Mouse (Mus musculus): ENCODE results near the gene Tas1r3. TPM values are rescaled to one million over a fixed set of nuclear protein-coding genes. Genes with fewer than 3 reads are reported as not detected.
A peak's percentile ranks its signal among the peaks of the same experiment; 100 is the strongest.

Tas1r3 gene
- polyA plus RNA-seq, 1 experiment: 0.87 TPM

DNA sequence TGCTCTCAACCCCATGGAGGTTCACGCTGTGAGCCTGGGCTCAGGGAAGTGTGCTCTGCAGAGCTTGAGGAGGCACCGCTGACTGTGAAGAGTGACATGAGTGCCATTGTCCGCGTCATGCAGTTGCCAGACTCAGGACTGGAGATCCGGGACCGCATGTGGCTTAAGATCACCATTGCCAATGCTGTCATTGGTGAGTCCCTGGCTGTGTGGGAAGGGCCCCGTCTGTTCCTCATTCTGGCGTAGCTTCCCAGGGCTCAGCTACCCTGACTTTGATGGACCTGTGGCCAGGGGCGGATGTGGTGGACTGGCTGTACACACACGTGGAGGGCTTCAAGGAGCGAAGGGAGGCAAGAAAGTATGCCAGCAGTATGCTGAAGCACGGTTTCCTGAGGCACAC, 7.1 kb downstream of the Tas1r3 start:
- peak; percentile 42 to 63 for DNase-seq
- peaks cover 15% of the 10 kb centered on the region for H3K4me1 ChIP-seq (ENCODE audit: control insufficient read depth, insufficient read depth, low read length)
- 73% methylated on average over 12 of the region's 12 CpGs for WGBS
- H3K27ac ChIP-seq (ENCODE audit: insufficient read depth, low read length): no peak overlapping the region
- no peaks in the 10 kb centered on the region for H3K27me3 ChIP-seq (ENCODE audit: control insufficient read depth, insufficient read depth, low read length)
- TF ChIP-seq CTCF (IDR thresholded peaks at IDR 0.05; ENCODE audit: borderline replicate concordance, insufficient read depth, low read depth, low read length): no peak
- TF ChIP-seq POLR2A (IDR thresholded peaks at IDR 0.05; ENCODE audit: borderline replicate concordance, insufficient read depth, low read length): no peak
- H3K4me3 ChIP-seq (replicated peaks; ENCODE audit: insufficient read depth, low read depth, low read length): no peak overlapping the region

DNA sequence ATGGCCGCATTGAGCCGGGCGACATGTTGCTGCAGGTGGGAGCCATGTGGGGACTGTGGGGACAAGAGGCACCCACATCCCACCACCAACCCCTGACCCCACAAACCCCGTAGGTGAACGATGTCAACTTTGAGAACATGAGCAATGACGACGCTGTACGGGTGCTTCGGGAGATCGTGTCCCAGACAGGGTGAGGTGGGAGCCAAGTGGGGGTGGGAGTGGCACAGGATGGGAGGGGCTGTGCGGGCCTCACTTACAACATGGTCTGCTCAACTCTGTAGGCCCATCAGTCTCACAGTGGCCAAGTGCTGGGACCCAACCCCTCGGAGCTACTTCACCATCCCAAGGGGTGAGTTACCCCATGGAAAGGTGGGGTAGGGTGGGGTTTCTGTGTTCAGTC, 8.2 kb downstream of the Tas1r3 start:
- no peak overlapping the region for H3K27ac ChIP-seq (ENCODE audit: insufficient read depth, low read length)
- TF ChIP-seq CTCF (IDR thresholded peaks at IDR 0.05; ENCODE audit: borderline replicate concordance, insufficient read depth, low read depth, low read length) (no peak), POLR2A (IDR thresholded peaks at IDR 0.05; ENCODE audit: borderline replicate concordance, insufficient read depth, low read length) (no peak)
- DNase-seq: no peak
- H3K4me1 ChIP-seq (ENCODE audit: control insufficient read depth, insufficient read depth, low read length): peaks cover 23% of the 10 kb centered on the region
- H3K4me3 ChIP-seq (replicated peaks; ENCODE audit: insufficient read depth, low read depth, low read length): no peak overlapping the region
- H3K27me3 ChIP-seq (ENCODE audit: control insufficient read depth, insufficient read depth, low read length): no peaks in the 10 kb centered on the region
- WGBS: 95% methylated on average over 12 of the region's 12 CpGs

DNA sequence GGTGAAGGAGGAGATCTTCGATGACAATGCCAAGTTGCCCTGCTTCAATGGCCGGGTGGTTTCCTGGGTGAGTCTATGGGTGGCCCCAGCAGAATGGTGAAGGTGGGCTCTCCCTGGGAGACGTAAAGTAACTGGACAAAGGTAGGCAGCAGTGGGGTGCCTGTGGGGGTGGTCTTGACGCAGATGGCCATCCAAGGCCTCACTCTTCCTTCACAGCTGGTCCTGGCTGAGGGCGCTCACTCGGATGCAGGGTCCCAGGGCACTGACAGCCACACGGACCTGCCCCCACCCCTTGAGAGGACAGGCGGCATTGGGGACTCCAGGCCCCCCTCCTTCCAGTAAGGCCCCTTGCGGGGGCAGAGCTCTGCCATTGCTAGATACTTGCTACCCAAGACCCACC, 9.7 kb downstream of the Tas1r3 start:
- Histone ChIP-seq H3K4me3 (replicated peaks; ENCODE audit: insufficient read depth, low read depth, low read length) (no peak overlapping the region), H3K27ac (ENCODE audit: insufficient read depth, low read length) (no peak overlapping the region), H3K27me3 (ENCODE audit: control insufficient read depth, insufficient read depth, low read length) (no peaks in the 10 kb centered on the region), H3K4me1 (ENCODE audit: control insufficient read depth, insufficient read depth, low read length) (peaks cover 30% of the 10 kb centered on the region)
- no peak for DNase-seq
- 79% methylated on average over 9 of the region's 9 CpGs for WGBS
- no peak for TF ChIP-seq POLR2A (IDR thresholded peaks at IDR 0.05; ENCODE audit: borderline replicate concordance, insufficient read depth, low read length)
- TF ChIP-seq CTCF (IDR thresholded peaks at IDR 0.05; ENCODE audit: borderline replicate concordance, insufficient read depth, low read depth, low read length): no peak

DNA sequence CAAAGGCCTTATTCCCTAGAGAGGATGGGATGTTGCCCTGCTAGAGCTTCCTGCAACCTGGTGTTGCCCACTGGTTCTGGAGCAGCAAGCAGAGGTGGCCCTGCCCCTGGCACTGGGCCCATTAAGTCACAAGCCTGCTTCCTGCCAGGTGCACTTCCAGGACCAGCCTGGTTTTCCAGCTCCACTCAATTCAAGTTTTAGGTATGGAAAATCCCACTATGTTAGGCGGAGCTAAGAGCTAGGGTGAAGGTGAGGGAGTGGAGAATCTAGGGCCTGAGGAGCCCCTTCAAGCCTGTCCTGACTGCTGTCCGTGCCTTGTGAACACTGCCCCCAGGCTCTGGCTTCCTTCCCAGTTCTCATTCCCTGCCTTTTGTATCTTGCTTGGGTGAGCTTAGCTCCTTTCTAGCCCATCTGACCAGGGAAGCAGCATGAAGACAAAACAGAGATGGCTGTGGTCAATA, 11.2 kb downstream of the Tas1r3 start:
- no peak for TF ChIP-seq POLR2A (IDR thresholded peaks at IDR 0.05; ENCODE audit: borderline replicate concordance, insufficient read depth, low read length)
- TF ChIP-seq CTCF (IDR thresholded peaks at IDR 0.05; ENCODE audit: borderline replicate concordance, insufficient read depth, low read depth, low read length): no peak
- WGBS: 40% methylated on average over 2 of the region's 2 CpGs
- peak overlapping the region; percentile 33 for H3K27ac ChIP-seq (ENCODE audit: insufficient read depth, low read length)
- peak; percentile 62 to 80 for DNase-seq
- H3K4me1 ChIP-seq (ENCODE audit: control insufficient read depth, insufficient read depth, low read length): peaks cover 30% of the 10 kb centered on the region
- no peaks in the 10 kb centered on the region for H3K27me3 ChIP-seq (ENCODE audit: control insufficient read depth, insufficient read depth, low read length)
- H3K4me3 ChIP-seq (replicated peaks; ENCODE audit: insufficient read depth, low read depth, low read length): no peak overlapping the region

DNA sequence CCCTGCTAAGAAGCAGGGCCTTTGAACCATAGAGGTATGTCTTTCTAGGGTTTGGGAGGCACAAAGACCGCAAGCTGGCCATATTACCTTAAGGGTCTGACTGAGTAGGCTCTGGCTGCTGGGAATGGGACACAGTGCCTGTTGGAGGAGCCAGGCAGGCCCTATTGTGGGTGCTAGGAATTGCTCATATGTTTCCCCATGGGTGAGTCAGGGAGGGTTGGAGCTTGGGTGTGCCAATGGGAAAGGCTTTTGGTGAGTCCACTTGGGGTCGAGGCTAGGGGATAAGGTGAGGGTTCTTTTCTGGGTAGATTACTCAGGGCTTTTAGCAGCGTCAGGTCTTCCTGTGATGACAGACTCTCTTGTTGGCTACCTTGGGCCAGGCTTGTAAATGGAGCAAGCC, 11.8 kb downstream of the Tas1r3 start:
- H3K27me3 ChIP-seq (ENCODE audit: control insufficient read depth, insufficient read depth, low read length): no peaks in the 10 kb centered on the region
- TF ChIP-seq CTCF (IDR thresholded peaks at IDR 0.05; ENCODE audit: borderline replicate concordance, insufficient read depth, low read depth, low read length) (no peak), POLR2A (IDR thresholded peaks at IDR 0.05; ENCODE audit: borderline replicate concordance, insufficient read depth, low read length) (no peak)
- 82% methylated on average over 3 of the region's 3 CpGs for WGBS
- no peak overlapping the region for H3K27ac ChIP-seq (ENCODE audit: insufficient read depth, low read length)
- H3K4me3 ChIP-seq (replicated peaks; ENCODE audit: insufficient read depth, low read depth, low read length): no peak overlapping the region
- no peak for DNase-seq
- peaks cover 32% of the 10 kb centered on the region for H3K4me1 ChIP-seq (ENCODE audit: control insufficient read depth, insufficient read depth, low read length)

DNA sequence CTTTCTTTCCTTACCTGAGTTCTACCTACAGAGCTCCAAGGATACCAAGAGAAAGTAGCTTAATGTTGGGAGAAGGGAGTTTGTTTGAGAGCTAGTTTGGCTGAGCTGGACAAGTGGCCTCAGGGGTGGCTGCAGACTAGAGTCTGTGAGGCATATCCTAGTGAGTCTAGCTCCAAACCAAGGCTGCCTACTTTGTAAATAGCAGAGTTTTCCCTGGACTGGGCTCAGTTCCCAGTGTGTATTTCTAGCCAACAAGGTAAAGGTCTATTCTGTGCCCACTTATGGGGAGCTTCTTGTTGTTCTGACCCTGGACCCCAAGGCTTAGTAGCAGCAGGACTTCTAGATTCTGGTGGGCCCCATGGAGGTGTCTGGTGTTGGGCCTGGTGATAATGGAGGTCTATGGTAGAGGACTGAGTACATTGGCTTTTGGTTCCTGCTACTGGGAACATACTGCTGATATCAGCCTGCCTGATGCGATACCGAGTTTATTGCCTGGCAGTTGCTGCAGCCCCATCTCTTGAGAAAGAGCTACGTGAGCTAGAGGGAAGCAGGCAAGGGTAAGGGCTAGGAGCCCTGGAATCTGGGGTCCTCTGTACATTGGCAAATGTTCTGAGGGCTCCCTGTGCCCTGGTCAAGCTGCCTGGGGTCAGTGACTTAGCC, 13.2 kb downstream of the Tas1r3 start:
- TF ChIP-seq CTCF (IDR thresholded peaks at IDR 0.05; ENCODE audit: borderline replicate concordance, insufficient read depth, low read depth, low read length) (no peak), POLR2A (IDR thresholded peaks at IDR 0.05; ENCODE audit: borderline replicate concordance, insufficient read depth, low read length) (no peak)
- H3K4me1 ChIP-seq (ENCODE audit: control insufficient read depth, insufficient read depth, low read length): peaks cover 33% of the 10 kb centered on the region
- no peaks in the 10 kb centered on the region for H3K27me3 ChIP-seq (ENCODE audit: control insufficient read depth, insufficient read depth, low read length)
- 53% methylated on average over 3 of the region's 3 CpGs for WGBS
- H3K27ac ChIP-seq (ENCODE audit: insufficient read depth, low read length): no peak overlapping the region
- H3K4me3 ChIP-seq (replicated peaks; ENCODE audit: insufficient read depth, low read depth, low read length): no peak overlapping the region
- no peak for DNase-seq

DNA sequence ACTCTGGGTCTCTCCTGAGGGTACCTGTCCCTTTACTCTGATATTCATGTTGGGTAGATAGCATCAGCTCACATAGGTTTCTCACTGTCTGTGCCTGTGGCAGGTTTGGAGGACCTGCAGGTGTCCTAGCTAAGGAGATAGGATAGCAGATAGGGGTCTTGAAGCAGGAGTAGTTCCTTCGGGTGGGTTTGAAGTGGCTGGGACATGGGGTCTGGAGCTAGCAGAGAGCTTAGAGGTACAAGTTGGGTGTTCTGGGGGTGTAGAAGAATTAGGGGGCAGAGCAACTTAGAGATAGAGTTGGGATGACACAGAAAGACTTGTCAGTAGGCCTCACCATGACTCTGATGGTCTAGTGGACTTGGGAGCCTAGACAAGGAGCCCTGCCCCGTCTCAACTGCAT, 13.8 kb downstream of the Tas1r3 start:
- 86% methylated on average over 2 of the region's 2 CpGs for WGBS
- Histone ChIP-seq H3K27me3 (ENCODE audit: control insufficient read depth, insufficient read depth, low read length) (no peaks in the 10 kb centered on the region), H3K27ac (ENCODE audit: insufficient read depth, low read length) (no peak overlapping the region), H3K4me1 (ENCODE audit: control insufficient read depth, insufficient read depth, low read length) (peaks cover 33% of the 10 kb centered on the region), H3K4me3 (replicated peaks; ENCODE audit: insufficient read depth, low read depth, low read length) (no peak overlapping the region)
- TF ChIP-seq CTCF (IDR thresholded peaks at IDR 0.05; ENCODE audit: borderline replicate concordance, insufficient read depth, low read depth, low read length) (no peak), POLR2A (IDR thresholded peaks at IDR 0.05; ENCODE audit: borderline replicate concordance, insufficient read depth, low read length) (no peak)
- no peak for DNase-seq

DNA sequence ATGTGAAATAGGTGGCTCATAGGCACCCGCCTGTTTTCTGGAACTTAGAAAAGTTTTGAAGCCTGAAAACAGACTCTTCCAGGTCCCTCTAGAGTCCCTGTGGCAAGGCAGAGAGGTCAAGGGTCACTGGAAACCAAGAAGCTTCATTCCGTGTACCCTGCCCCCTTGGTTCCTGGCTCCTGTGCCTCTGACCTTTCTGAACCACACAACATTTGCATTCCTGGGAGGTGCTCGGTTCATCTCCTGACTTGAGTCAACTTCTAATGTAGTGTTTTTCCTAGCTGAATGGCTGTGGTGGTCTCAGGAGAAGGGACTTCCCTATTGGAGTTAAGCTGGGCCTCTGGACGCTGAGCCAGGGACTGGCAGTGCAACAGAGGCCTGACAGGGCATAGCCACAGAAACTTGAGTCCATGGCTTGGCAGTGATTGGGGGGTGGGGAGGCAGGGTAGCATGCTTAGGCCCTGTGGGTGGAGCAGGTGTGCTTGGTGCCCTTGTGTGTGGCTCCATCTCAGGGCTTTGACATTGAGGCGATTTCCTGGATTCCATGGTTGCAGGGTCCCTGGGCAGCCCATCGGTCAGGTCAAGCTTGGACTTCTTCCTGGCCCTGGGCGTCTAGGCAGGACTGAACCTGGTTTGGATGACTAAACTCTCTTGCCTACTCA, 14.6 kb downstream of the Tas1r3 start:
- Histone ChIP-seq H3K4me3 (replicated peaks; ENCODE audit: insufficient read depth, low read depth, low read length) (peak overlapping the region; percentile 92), H3K27ac (ENCODE audit: insufficient read depth, low read length) (no peak overlapping the region), H3K27me3 (ENCODE audit: control insufficient read depth, insufficient read depth, low read length) (no peaks in the 10 kb centered on the region), H3K4me1 (ENCODE audit: control insufficient read depth, insufficient read depth, low read length) (peaks cover 33% of the 10 kb centered on the region)
- TF ChIP-seq CTCF (IDR thresholded peaks at IDR 0.05; ENCODE audit: borderline replicate concordance, insufficient read depth, low read depth, low read length) (no peak), POLR2A (IDR thresholded peaks at IDR 0.05; ENCODE audit: borderline replicate concordance, insufficient read depth, low read length) (no peak)
- DNase-seq: no peak
- WGBS: 32% methylated on average over 7 of the region's 7 CpGs

Measured in cerebellum, adult 2 months (tissue).